Mouse (Mus musculus) embryonic facial prominence, embryonic 10.5 days (tissue): ENCODE data around the gene Vmn2r116. TPM values are rescaled to one million over a fixed set of nuclear protein-coding genes. Genes with fewer than 3 reads are reported as not detected.
"Not testable (repeated sequence)": the region's sequence is repeated elsewhere in the genome, so short reads cannot be mapped to it uniquely, and the experiment has no call there.

Source experiments
- DNase-seq: peaks from one replicate; pipeline ENCODE4 v3.0.0-alpha.2; 2017; ENCODE audit warnings: low spot score
- H3K27ac ChIP-seq: fragments of 300-500 bp; sonication (generic); replicated peaks from 2 replicates; pipeline ENCODE4 v1.5.1; 2016; ENCODE audit warnings: mild to moderate bottlenecking
- H3K27me3 ChIP-seq: fragments of 300-500 bp; sonication (generic); replicated peaks from 2 replicates; pipeline ENCODE4 v1.6.1; 2016; ENCODE audit warnings: low read depth, mild to moderate bottlenecking; ENCODE audit not compliant: poor library complexity, severe bottlenecking
- H3K36me3 ChIP-seq: fragments of 300-500 bp; sonication (generic); replicated peaks from 2 replicates; pipeline ENCODE4 v1.6.1; 2016; ENCODE audit warnings: mild to moderate bottlenecking, moderate library complexity
- H3K4me1 ChIP-seq: fragments of 300-500 bp; sonication (generic); 2 replicates; pipeline ENCODE4 v1.6.1; 2016
- H3K4me3 ChIP-seq: fragments of 300-500 bp; sonication (generic); 2 replicates; pipeline ENCODE4 v1.5.1; 2016; ENCODE audit warnings: mild to moderate bottlenecking, moderate library complexity
- H3K9me3 ChIP-seq: fragments of 300-500 bp; sonication (generic); 2 replicates; pipeline ENCODE4 v1.6.1; 2016; ENCODE audit warnings: mild to moderate bottlenecking
- WGBS: fragments of 180-500 bp; shearing (Covaris S2); methylation state at CpG from one replicate; pipeline ENCODE4 v1.1.7; 2016; 5-methylcytosine and 5-hydroxymethylcytosine counted together
- polyA plus RNA-seq: library from polyadenylated mRNA; unstranded; fragments of >200 nt; fragmentation: Nextera tagmentation; extraction: Ambion mirVana; gene quantifications from 2 replicates; pipeline ENCODE4 v1.2.1, GENCODE M21; 2016

The Vmn2r116 gene
- not detected in 2 replicates for polyA plus RNA-seq

- not testable (repeated sequence) for H3K4me3 ChIP-seq, H3K36me3 ChIP-seq, H3K27ac ChIP-seq, DNase-seq, H3K4me1 ChIP-seq, H3K27me3 ChIP-seq, H3K9me3 ChIP-seq
Observed at GRCm38 (mm10) chr17:23384304-23384703, at the start of gene Vmn2r116. Vmn2r116 (plus strand) TSS chr17:23384604.

- not testable (repeated sequence) for H3K27ac ChIP-seq, H3K27me3 ChIP-seq, H3K36me3 ChIP-seq, H3K4me1 ChIP-seq, H3K4me3 ChIP-seq, DNase-seq, H3K9me3 ChIP-seq
- 45% methylated on average over 2 of the region's 2 CpGs for WGBS
Observed at GRCm38 (mm10) chr17:23343441-23343840, 41.0 kb upstream of the Vmn2r116 start, which contains the start of gene Vmn2r115. Vmn2r115 (plus strand) TSS chr17:23343741.

GRCm38 (mm10) chr17:23351644-23352043 is 32.8 kb upstream of the Vmn2r116 start:
- Histone ChIP-seq H3K27ac (no peak overlapping the region), H3K9me3 (peaks cover 11% of the 10 kb centered on the region), H3K4me1 (no peaks in the 10 kb centered on the region), H3K36me3 (no peaks in the 10 kb centered on the region), H3K27me3 (no peaks in the 10 kb centered on the region), H3K4me3 (no peak overlapping the region)
- DNase-seq = no peak
- WGBS = 65% methylated on average over 1 of the region's 1 CpGs

GRCm38 (mm10) chr17:23433150-23433679 is 48.8 kb downstream of the Vmn2r116 start:
- H3K4me3 ChIP-seq = no peak overlapping the region
- peaks cover 16% of the 10 kb centered on the region for H3K9me3 ChIP-seq
- no peaks in the 10 kb centered on the region for H3K4me1 ChIP-seq
- H3K27me3 ChIP-seq = no peaks in the 10 kb centered on the region
- no peak for DNase-seq
- WGBS = 74% methylated on average over 6 of the region's 6 CpGs
- no peaks in the 10 kb centered on the region for H3K36me3 ChIP-seq
- no peak overlapping the region for H3K27ac ChIP-seq

Other genes with a start within 250 kb of the Vmn2r116 start
- 12.8 and 13.3 TPM in 2 replicates for gene Zfp40, start 191.4 kb upstream of the Vmn2r116 start, polyA plus RNA-seq
- gene Vmn2r114, start 72.1 kb upstream of the Vmn2r116 start, polyA plus RNA-seq = not detected in 2 replicates
- gene Vmn2r115, start 40.9 kb upstream of the Vmn2r116 start, polyA plus RNA-seq = not detected in 2 replicates
- gene Vmn2r117, start 95.1 kb downstream of the Vmn2r116 start, polyA plus RNA-seq = not detected in 2 replicates
- 27.2 and 31.0 TPM in 2 replicates for gene Zfp213, start 179.6 kb downstream of the Vmn2r116 start, polyA plus RNA-seq
- gene Zfp13, start 214.9 kb downstream of the Vmn2r116 start, polyA plus RNA-seq = 22.4 and 24.4 TPM in 2 replicates
- 0.71 and 1.0 TPM in 2 replicates for gene Zscan10, start 216.3 kb downstream of the Vmn2r116 start, polyA plus RNA-seq